Mouse (Mus musculus) megakaryocyte-erythroid progenitor cell, adult 5-6 weeks (primary cell): ENCODE data around the gene Sash1. TPM values are rescaled to one million over a fixed set of nuclear protein-coding genes. Genes with fewer than 3 reads are reported as not detected.

Experiments used
- ATAC-seq: replicated peaks from 2 replicates; pipeline ENCODE4 v1.8.0; 2016; ENCODE audit warnings: mild to moderate bottlenecking, inconsistent platforms; ENCODE audit not compliant: severe bottlenecking, poor library complexity, low FRiP score, low TSS enrichment
- total RNA-seq, 2 experiments: library from RNA; stranded (forward) in 1 of 2; stranded (reverse) in 1 of 2; fragments of 200-1000, 215-1000 nt in 1 of 2; fragments of >200 nt in 1 of 2; fragmentation: Nextera tagmentation in 1 of 2; gene quantifications; 2 replicates each; pipeline ENCODE4 v1.2.3; 2014 to 2017

Sash1 gene
- total RNA-seq, 2 experiments from 2014 or later, result 0.61 to 1.7 TPM

DNA sequence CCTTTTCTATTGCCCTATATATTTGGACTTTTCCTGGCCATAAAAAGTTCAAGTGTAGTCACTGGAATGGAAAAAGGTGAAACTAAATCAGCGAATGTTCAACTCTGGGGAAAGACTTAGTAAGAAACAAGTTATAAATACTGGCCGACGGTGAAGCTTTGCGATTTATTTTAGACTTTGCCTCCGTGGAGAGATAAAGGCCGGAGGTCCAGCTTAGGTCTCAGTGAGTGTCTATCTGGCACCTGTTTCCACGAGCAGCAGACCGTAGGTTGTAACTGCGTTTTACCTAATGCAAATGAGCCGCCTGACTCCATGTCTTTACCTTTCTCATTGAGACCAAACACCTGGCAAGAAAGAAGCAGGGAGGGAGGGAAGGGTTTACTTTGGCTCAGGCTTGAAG, 77.5 kb downstream of the Sash1 start:
- no peak for ATAC-seq

- ATAC-seq, result no peak
Measured at GRCm38 (mm10) chr10:8807581-8807980, 78.3 kb downstream of the Sash1 start.

DNA sequence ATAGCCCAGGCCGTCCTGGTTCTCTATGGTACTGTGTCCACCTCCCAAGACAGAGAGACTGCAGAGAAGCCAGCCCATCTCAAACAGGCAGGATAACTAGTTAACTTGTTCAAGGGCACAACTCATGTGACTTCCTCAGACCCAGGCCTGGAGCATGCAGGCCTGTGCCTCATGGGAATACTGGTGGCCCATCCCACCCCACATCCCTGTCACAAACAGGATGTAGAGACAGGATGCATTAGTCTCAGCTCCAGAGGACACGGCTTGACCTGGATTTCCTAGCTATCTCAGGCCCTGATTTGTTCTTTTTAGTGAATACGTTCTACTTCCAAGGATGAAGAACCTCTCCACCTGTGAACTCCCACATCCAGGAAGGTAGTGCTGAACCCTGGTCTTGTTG, 80.5 kb downstream of the Sash1 start:
- ATAC-seq, result no peak

- no peak for ATAC-seq
Measured at GRCm38 (mm10) chr10:8804292-8804691, 81.6 kb downstream of the Sash1 start.

- peak; percentile 54 for ATAC-seq
Measured at GRCm38 (mm10) chr10:8801719-8802347, 84.0 kb downstream of the Sash1 start.

GRCm38 (mm10) chr10:8801139-8801613, 84.7 kb downstream of the Sash1 start:
- no peak for ATAC-seq

DNA sequence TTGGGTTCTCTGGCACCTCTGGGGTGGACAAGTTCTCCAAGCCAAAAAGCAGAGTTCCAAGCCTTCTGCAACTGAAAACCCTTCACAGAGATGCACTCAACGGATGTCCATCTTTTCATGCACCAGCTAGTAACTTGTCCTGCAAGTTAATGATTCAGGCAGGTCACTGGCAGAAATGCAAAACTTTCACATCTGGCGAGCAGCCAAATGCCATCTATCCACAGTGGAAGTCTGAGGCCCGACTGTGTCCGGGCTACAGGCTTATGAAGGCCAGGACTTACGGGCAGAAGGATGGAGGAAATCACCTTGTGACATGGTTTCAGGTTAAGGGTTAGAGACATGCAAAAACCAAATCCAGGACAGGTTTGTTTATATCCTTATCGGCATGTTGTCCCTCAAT, 88.0 kb downstream of the Sash1 start:
- ATAC-seq, result no peak

GRCm38 (mm10) chr10:8795336-8795735, 90.5 kb downstream of the Sash1 start:
- ATAC-seq, result peak; percentile 86

DNA sequence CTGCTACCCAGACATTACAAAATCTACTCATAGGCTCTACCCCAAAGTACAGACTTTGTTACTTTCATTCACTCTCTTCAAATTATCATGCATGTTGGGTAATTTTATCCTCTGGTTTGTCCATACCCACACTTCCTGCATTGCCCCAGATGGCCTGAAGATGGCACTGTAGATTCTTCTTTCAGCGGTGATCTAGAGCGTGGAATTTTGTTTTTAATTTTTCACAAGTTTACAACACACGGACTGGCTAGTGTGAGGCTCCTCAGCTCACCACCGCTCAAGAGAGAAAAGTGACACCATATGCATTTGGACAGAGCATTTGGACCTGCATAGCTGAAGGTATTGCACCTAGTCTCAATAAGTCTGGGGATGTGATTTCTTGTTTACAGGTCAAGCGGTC, 93.5 kb downstream of the Sash1 start:
- peak; percentile 69 for ATAC-seq

GRCm38 (mm10) chr10:8789096-8789495, 96.8 kb downstream of the Sash1 start:
- no peak for ATAC-seq

DNA sequence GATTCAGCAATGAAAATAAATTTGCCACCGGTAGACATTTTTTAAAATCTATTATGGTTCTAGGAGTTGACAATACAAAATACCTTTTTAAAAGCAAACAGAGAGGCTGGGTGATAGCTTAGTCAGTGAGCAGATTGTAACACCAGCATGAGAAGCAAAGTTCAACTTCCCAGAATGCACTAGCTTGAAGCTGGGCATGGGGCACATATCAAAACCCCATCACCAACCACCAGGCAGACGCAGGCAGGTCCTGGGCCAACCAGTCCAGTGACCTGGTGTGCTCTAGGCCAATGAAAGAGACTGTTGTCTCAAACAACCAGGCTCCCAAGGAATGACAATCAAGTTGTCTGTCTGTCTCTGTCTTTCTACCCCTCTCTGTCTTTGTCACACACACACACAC, 98.6 kb downstream of the Sash1 start:
- ATAC-seq, result no peak

DNA sequence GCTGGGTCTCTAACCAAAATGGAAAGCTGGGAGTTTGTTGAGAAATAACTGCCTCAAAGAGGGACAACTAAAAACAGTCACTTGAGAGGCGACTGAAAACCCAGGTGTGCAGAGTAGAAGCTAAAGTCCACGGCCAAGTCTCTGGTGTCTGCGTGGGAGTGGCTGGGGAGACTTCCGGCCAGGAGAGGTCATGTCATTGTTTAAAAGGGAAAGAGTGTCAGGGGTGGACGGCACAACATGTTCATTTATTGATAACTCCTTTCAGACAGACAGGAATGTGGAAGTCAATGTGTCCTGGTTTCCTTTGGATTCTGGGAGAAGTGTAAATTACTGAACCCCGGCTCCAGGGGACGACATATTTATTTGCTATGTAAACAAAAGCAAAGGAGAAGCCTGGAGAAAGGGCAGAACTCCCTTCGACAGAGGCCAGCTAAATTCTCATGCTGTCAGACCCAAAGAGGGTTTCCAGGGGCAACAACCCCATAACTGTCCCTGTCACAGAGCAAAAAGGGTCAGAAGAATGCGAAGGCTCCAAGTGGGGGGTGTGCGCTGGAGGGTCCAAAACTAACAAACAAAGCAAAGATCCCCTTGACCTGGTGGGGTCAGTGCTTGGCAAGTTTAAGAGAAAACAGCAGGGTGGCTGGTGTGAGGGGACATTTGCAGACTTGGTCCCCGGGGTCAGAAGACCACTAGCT, 100.3 kb downstream of the Sash1 start:
- no peak for ATAC-seq

GRCm38 (mm10) chr10:8781876-8782372, 103.9 kb downstream of the Sash1 start:
- no peak for ATAC-seq

GRCm38 (mm10) chr10:8779842-8780241, 106.0 kb downstream of the Sash1 start:
- ATAC-seq, result peak; percentile 71

DNA sequence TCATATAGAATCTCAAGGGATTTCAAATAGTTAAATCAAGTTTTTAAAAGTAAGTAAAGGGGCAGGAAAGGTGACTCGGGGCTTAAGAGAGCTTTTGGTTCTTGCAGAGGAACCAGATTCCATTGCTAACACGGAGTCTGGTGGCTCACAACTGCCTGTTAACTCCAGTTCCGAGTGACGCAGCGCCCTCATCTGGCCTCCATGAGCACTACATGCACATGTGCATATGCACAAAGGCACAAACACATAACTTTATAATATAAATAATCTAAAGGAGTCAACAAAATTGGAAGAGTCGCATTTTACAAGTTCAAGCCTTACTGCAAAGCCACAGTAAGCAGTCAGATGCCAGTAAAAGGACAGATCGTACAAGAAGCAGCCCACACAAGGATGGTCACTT, 107.0 kb downstream of the Sash1 start:
- ATAC-seq, result no peak

- no peak for ATAC-seq
Measured at GRCm38 (mm10) chr10:8777552-8778253, 108.2 kb downstream of the Sash1 start.

- no peak for ATAC-seq
Measured at GRCm38 (mm10) chr10:8776791-8777190, 109.1 kb downstream of the Sash1 start.

DNA sequence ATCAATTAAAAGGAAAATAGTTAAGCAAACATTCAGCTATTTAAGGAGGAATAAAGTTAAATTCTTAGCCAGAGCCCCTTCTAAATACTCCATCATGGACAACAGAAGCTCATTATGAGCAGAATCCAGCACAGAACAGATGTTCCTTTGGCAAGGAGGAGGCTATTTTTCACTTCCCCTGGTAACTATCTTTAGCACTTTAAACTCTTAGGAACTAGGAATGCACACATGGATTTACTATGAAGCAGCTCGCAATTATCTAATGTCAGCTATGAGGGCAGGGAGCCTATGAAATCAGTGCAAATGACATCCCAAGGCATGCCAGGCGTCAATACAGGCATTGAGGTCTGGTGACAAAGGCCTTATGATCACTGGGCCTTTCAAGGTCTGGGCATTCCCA, 110.1 kb downstream of the Sash1 start:
- no peak for ATAC-seq

DNA sequence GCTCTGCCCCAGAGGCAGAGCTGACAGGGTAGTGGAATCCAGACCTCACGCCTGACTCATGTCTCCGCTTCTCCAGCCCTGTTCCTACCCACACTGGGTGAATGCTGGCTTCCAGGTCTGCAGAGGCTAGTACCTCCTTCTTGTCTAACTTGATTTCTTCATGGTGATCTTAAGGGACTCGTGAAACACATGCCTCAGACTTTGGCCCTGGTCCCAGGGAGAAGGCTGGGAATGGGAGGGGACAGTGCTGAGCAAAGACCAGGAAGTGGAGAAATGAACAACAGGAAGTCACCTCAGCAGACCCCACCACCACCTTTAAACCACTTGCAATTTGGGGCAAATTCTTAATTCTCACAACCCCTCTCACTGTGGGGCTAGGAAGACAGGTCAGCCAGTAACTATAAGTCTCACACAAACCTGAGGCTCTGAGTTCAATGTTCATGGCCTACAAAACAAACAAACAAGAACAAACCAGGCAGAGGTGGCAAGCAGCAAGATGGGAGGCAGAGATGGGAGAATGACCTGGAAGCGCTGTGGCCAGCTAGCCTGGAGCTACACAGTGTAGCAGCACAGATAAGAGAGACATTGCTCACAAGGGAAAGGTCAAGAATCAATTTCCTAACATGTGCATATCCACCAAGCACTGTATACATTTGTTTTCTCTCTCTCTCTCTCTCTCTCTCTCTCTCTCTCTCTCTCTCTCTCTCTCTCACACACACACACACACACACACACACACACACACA, 113.2 kb downstream of the Sash1 start:
- ATAC-seq, result no peak
